Mouse (Mus musculus): ENCODE measurements around the gene Slc44a4. TPM values are rescaled to one million over a fixed set of nuclear protein-coding genes. Genes with fewer than 3 reads are reported as not detected.
"Not testable (repeated sequence)": the region's sequence is repeated elsewhere in the genome, so short reads cannot be mapped to it uniquely, and the experiment has no call there.

The Slc44a4 gene
- polyA plus RNA-seq, 1 experiment from 2014 or later: 0.69 TPM

- peaks cover under 1% of the 10 kb centered on the region for H3K36me3 ChIP-seq
- no peak overlapping the region for H3K9ac ChIP-seq
- no peak for ATAC-seq (ENCODE audit: insufficient number of reproducible peaks, low FRiP score, low TSS enrichment, low read depth)
- peaks cover 15% of the 10 kb centered on the region for H3K4me1 ChIP-seq
- H3K9me3 ChIP-seq (replicated peaks): no peaks in the 10 kb centered on the region
- H3K27ac ChIP-seq (replicated peaks): no peak overlapping the region
- H3K4me2 ChIP-seq (replicated peaks): no peak overlapping the region
- WGBS: 84% methylated on average over 3 of the region's 3 CpGs
- H3K4me3 ChIP-seq (replicated peaks): no peak overlapping the region
- H3K27me3 ChIP-seq: no peaks in the 10 kb centered on the region
Measured at GRCm38 (mm10) chr17:34955884-34956283, 41.6 kb downstream of the Slc44a4 start.

DNA sequence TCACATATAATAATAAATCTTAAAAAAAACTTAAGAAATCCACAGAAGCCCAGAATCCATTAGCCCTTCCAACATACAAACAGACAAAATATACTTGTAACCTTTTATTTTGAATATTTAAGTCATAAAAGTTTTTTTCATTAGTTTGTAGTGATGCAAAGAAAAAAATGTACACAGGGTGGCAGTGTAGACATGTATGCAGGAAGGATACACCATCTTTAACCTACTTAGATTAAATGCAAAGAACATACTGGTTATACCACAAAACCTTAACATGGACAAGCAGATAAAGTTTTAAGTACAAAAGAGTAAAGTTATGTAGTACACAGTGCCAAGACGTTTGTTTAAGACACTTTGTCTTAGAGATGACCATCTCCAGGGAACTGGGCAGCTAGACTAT is 42.1 kb downstream of the Slc44a4 start:
- 33% methylated on average over 1 of the region's 1 CpGs for WGBS

GRCm38 (mm10) chr17:34957291-34957690 is 43.0 kb downstream of the Slc44a4 start:
- 16% methylated on average over 38 of the region's 40 CpGs for WGBS
- not testable (repeated sequence) for H3K4me1 ChIP-seq; H3K36me3 ChIP-seq; H3K27me3 ChIP-seq; H3K9me3 ChIP-seq (replicated peaks); H3K4me3 ChIP-seq (replicated peaks); H3K27ac ChIP-seq (replicated peaks); ATAC-seq (ENCODE audit: insufficient number of reproducible peaks, low FRiP score, low TSS enrichment, low read depth); H3K9ac ChIP-seq
- H3K4me2 ChIP-seq (replicated peaks): peak overlapping the region; percentile 21; the same call in 1 of the 2 replicates

More for the DNA sequence above, 42.1 kb downstream of the Slc44a4 start:
- H3K9ac ChIP-seq: no peak overlapping the region
- H3K4me2 ChIP-seq (replicated peaks): no peak overlapping the region
- no peak overlapping the region for H3K27ac ChIP-seq (replicated peaks)
- H3K9me3 ChIP-seq (replicated peaks): no peaks in the 10 kb centered on the region
- H3K4me3 ChIP-seq (replicated peaks): no peak overlapping the region
- no peak for ATAC-seq (ENCODE audit: insufficient number of reproducible peaks, low FRiP score, low TSS enrichment, low read depth)
- peaks cover 10% of the 10 kb centered on the region; the same call in 1 of the 2 replicates for H3K4me1 ChIP-seq
- H3K27me3 ChIP-seq: no peaks in the 10 kb centered on the region
- no peaks in the 10 kb centered on the region for H3K36me3 ChIP-seq

GRCm38 (mm10) chr17:34957966-34958365 is 43.7 kb downstream of the Slc44a4 start:
- not testable (repeated sequence) for H3K9me3 ChIP-seq (replicated peaks); ATAC-seq (ENCODE audit: insufficient number of reproducible peaks, low FRiP score, low TSS enrichment, low read depth); H3K36me3 ChIP-seq; H3K4me1 ChIP-seq; H3K4me2 ChIP-seq (replicated peaks); H3K4me3 ChIP-seq (replicated peaks); H3K27me3 ChIP-seq; H3K27ac ChIP-seq (replicated peaks); H3K9ac ChIP-seq
- WGBS: 32% methylated on average over 29 of the region's 40 CpGs

GRCm38 (mm10) chr17:34958734-34959129 is 44.5 kb downstream of the Slc44a4 start:
- H3K9me3 ChIP-seq (replicated peaks); H3K36me3 ChIP-seq; H3K27ac ChIP-seq (replicated peaks); H3K27me3 ChIP-seq; H3K4me1 ChIP-seq; H3K9ac ChIP-seq: not testable (repeated sequence)
- Histone ChIP-seq H3K4me2 (replicated peaks) (peak overlapping the region; percentile 56), H3K4me3 (replicated peaks) (peak overlapping the region; percentile 57)
- under 1% methylated on average over 32 of the region's 47 CpGs for WGBS
- ATAC-seq (ENCODE audit: insufficient number of reproducible peaks, low FRiP score, low TSS enrichment, low read depth): peak; percentile 2; the same call in 1 of the 2 replicates

GRCm38 (mm10) chr17:34959130-34959778 is 45.0 kb downstream of the Slc44a4 start, which contains the start of gene Hspa1b:
TSS of gene Hspa1b (minus strand) at chr17:34959238.
- peak within 1 kb of the TSS; percentile 99 for H3K27ac ChIP-seq (replicated peaks)
- ATAC-seq (ENCODE audit: insufficient number of reproducible peaks, low FRiP score, low TSS enrichment, low read depth): peak; percentile 92

DNA sequence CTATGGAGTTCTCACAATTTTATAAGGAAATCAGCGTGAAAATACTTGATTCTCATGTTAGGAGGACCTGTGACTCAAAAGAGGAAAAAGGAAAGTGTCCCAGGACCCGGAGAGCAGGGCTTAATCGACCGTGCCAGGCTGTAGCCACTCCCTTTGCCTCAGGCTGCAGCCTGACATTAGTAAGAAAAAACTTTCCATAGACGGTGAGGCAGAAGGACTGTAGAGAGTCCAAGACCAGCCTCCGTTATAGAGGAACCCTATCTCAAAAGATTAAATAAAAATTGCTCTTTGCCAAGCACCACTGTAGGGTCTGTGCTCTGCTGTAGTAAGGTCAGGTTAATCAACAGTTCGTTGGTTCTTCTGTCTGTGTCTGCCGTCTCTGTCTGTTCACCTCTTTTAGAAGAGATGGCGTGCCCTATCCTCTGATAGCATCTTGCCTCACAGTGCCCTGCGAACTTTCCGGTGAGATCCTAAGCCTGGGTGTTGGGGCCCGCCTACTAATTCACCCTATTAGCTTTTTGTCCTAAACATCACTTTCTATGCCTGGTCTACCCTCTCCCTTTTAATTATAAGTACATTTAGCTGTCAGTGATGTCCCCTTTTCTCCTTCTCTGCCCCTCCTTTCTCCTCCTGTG is 45.7 kb downstream of the Slc44a4 start:
- peak overlapping the region; percentile 41; the same call in 1 of the 2 replicates for H3K9ac ChIP-seq
- no peak; the same call in 1 of the 2 replicates for ATAC-seq (ENCODE audit: insufficient number of reproducible peaks, low FRiP score, low TSS enrichment, low read depth)
- H3K27me3 ChIP-seq: no peaks in the 10 kb centered on the region
- no peaks in the 10 kb centered on the region for H3K9me3 ChIP-seq (replicated peaks)
- peak overlapping the region; percentile 57 for H3K4me3 ChIP-seq (replicated peaks)
- H3K36me3 ChIP-seq: no peaks in the 10 kb centered on the region
- 12% methylated on average over 12 of the region's 12 CpGs for WGBS
- peaks cover 17% of the 10 kb centered on the region for H3K4me1 ChIP-seq
- peak overlapping the region; percentile 56 for H3K4me2 ChIP-seq (replicated peaks)
- peak overlapping the region; percentile 99 for H3K27ac ChIP-seq (replicated peaks)

More at GRCm38 (mm10) chr17:34959130-34959778, 45.0 kb downstream of the Slc44a4 start, which contains the start of gene Hspa1b:
- H3K27me3 ChIP-seq; H3K9me3 ChIP-seq (replicated peaks); H3K4me1 ChIP-seq; H3K36me3 ChIP-seq: not testable (repeated sequence)
- Histone ChIP-seq H3K9ac (peak within 1 kb of the TSS; percentile 41), H3K4me2 (replicated peaks) (peak within 1 kb of the TSS; percentile 56), H3K4me3 (replicated peaks) (peak within 1 kb of the TSS; percentile 57)
- 0% methylated on average over 30 of the region's 32 CpGs for WGBS

DNA sequence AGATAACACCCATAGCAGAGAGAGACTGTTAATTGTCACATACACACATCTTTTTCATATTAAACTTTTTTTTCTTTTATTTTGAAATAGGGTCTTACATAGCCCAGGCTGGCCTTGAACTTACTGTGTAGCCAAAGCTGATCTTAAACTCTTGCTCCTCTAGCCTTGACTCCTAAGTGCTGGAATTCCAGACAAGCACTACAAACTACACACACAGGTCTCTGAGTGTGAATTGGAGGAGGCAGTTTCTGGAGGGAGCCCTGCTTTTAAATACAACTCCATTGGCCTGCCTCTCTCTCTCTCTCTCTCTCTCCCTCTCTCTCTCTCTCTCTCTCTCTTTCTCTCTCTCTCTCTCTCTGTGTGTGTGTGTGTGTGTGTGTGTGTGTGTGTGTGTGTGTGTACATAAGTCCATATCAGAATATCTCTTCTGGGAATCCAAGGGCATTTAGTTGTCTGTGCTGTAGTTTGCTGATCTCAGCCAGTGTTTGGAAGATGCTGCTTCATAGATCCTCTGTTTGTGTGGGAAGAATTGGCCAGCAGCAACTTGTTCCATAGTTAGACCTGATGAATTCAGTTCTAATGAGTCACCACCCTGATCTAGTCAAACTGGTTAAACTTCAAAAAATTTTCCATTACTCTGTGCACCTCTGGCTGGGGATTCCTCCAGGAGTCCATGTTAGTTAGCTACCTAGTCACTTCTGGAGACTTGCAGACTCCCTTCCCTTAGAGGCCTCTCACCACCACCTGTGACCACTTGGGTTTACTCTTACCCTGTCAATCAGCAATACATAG is 46.6 kb downstream of the Slc44a4 start:
- H3K36me3 ChIP-seq: no peaks in the 10 kb centered on the region
- no peak for ATAC-seq (ENCODE audit: insufficient number of reproducible peaks, low FRiP score, low TSS enrichment, low read depth)
- H3K4me2 ChIP-seq (replicated peaks): no peak overlapping the region
- peak overlapping the region; percentile 99 for H3K27ac ChIP-seq (replicated peaks)
- H3K4me3 ChIP-seq (replicated peaks): no peak overlapping the region
- no peak overlapping the region for H3K9ac ChIP-seq
- no peaks in the 10 kb centered on the region for H3K27me3 ChIP-seq
- no peaks in the 10 kb centered on the region for H3K9me3 ChIP-seq (replicated peaks)
- H3K4me1 ChIP-seq: peaks cover 24% of the 10 kb centered on the region

GRCm38 (mm10) chr17:34962125-34962524 is 47.9 kb downstream of the Slc44a4 start:
- Histone ChIP-seq H3K9ac (no peak overlapping the region), H3K4me3 (replicated peaks) (no peak overlapping the region), H3K4me1 (peaks cover 24% of the 10 kb centered on the region), H3K4me2 (replicated peaks) (no peak overlapping the region), H3K27me3 (no peaks in the 10 kb centered on the region), H3K9me3 (replicated peaks) (no peaks in the 10 kb centered on the region), H3K27ac (replicated peaks) (peak overlapping the region; percentile 99), H3K36me3 (no peaks in the 10 kb centered on the region)
- no peak for ATAC-seq (ENCODE audit: insufficient number of reproducible peaks, low FRiP score, low TSS enrichment, low read depth)
- WGBS: 20% methylated on average over 3 of the region's 3 CpGs

DNA sequence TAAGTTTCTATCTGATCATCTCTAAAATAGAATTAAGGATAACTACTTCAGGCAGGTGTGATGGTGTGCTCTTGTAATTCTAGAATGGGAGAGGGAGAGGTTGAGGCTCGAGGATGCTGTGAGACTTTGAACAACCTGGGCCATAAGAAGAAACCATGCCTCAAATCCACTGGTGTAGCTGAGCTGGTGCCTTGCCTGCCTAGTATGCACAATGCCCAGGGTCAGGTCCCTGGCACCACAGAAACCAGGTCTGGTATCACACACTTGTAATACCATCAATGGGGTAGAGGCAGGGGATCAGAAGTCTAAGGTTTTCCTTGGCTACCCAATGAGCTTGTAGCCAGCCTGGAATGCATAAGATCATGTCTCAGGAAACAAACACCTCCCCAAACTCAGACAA is 48.6 kb downstream of the Slc44a4 start:
- H3K9ac ChIP-seq: no peak overlapping the region
- peak overlapping the region; percentile 36 for H3K27ac ChIP-seq (replicated peaks)
- peaks cover 24% of the 10 kb centered on the region for H3K4me1 ChIP-seq
- WGBS: 36% methylated on average over 1 of the region's 1 CpGs
- H3K9me3 ChIP-seq (replicated peaks): no peaks in the 10 kb centered on the region
- H3K36me3 ChIP-seq: no peaks in the 10 kb centered on the region
- H3K27me3 ChIP-seq: 0 out of 2 replicates have a peak, but pooled peaks cover 5% of the 10 kb centered on the region
- no peak for ATAC-seq (ENCODE audit: insufficient number of reproducible peaks, low FRiP score, low TSS enrichment, low read depth)
- no peak overlapping the region for H3K4me2 ChIP-seq (replicated peaks)
- no peak overlapping the region for H3K4me3 ChIP-seq (replicated peaks)

- H3K36me3 ChIP-seq: no peaks in the 10 kb centered on the region
- no peak overlapping the region for H3K4me2 ChIP-seq (replicated peaks)
- peak overlapping the region; percentile 74 for H3K27ac ChIP-seq (replicated peaks)
- 26% methylated on average over 1 of the region's 1 CpGs for WGBS
- no peak overlapping the region for H3K4me3 ChIP-seq (replicated peaks)
- H3K4me1 ChIP-seq: peaks cover 27% of the 10 kb centered on the region
- no peak overlapping the region for H3K9ac ChIP-seq
- no peaks in the 10 kb centered on the region for H3K9me3 ChIP-seq (replicated peaks)
- H3K27me3 ChIP-seq: peaks cover 22% of the 10 kb centered on the region
- ATAC-seq (ENCODE audit: insufficient number of reproducible peaks, low FRiP score, low TSS enrichment, low read depth): no peak
Measured at GRCm38 (mm10) chr17:34964640-34965049, 50.4 kb downstream of the Slc44a4 start.
